Mouse (Mus musculus) CH12.LX (cell line): Measurements from ENCODE around the gene Espn. TPM values are rescaled to one million over a fixed set of nuclear protein-coding genes. Genes with fewer than 3 reads are reported as not detected.

Experiments
- DNase-seq: peaks from one replicate; pipeline ENCODE4 v3.0.0-alpha.2; 2013; ENCODE audit errors: extremely low read depth
- H3K27ac ChIP-seq: 2 replicates; pipeline ENCODE4 v1.5.1; 2012; ENCODE audit warnings: low read depth, mild to moderate bottlenecking, control low read depth, moderate library complexity; ENCODE audit not compliant: insufficient read depth
- H3K27me3 ChIP-seq: replicated peaks from 2 replicates; pipeline ENCODE3; 2012; ENCODE audit warnings: inconsistent platforms
- H3K36me3 ChIP-seq, 2 experiments: replicated peaks in 1 of 2; 2 replicates each; pipeline versions ENCODE3 to v1.6.1; 2012; ENCODE audit warnings: inconsistent platforms in 1 of 2, low read length in 1 of 2, mild to moderate bottlenecking in 1 of 2, mixed read lengths in 1 of 2, moderate library complexity in 1 of 2; ENCODE audit not compliant: control insufficient read depth in 1 of 2, insufficient read depth in 1 of 2
- H3K4me1 ChIP-seq, 2 experiments: 2 replicates each; pipeline ENCODE4 v1.6.1; 2012; ENCODE audit warnings: inconsistent platforms in 1 of 2, moderate library complexity in 1 of 2; ENCODE audit not compliant: insufficient read depth in 2 of 2, control insufficient read depth in 1 of 2
- H3K4me2 ChIP-seq: 2 replicates; pipeline ENCODE4 v1.6.1; 2012; ENCODE audit warnings: low read depth, mild to moderate bottlenecking, control low read depth; ENCODE audit not compliant: poor library complexity, insufficient read depth, severe bottlenecking
- H3K4me3 ChIP-seq, 3 experiments: fragments of 150-350 bp in 1 of 3; sonication (generic) in 1 of 3; replicated peaks in 1 of 3; 2 replicates each; pipeline versions ENCODE3 to v1.5.1; 2011 to 2012; ENCODE audit warnings: low read depth in 2 of 3, low read length in 2 of 3, mild to moderate bottlenecking in 2 of 3, moderate library complexity in 2 of 3, control low read depth in 1 of 3, improper control_type of control experiment in 1 of 3, inconsistent platforms in 1 of 3, mixed read lengths in 1 of 3; ENCODE audit not compliant: poor library complexity in 1 of 3
- H3K79me2 ChIP-seq: replicated peaks from 2 replicates; pipeline ENCODE4 v1.6.1; 2012; ENCODE audit warnings: mild to moderate bottlenecking, moderate library complexity; ENCODE audit not compliant: control insufficient read depth, poor library complexity, insufficient read depth, severe bottlenecking; ENCODE audit errors: extremely low read depth
- H3K9ac ChIP-seq: 2 replicates; pipeline ENCODE4 v1.6.1; 2012; ENCODE audit warnings: low read depth, mild to moderate bottlenecking, control low read depth, moderate library complexity; ENCODE audit not compliant: insufficient read depth
- H3K9me3 ChIP-seq: replicated peaks from 2 replicates; pipeline ENCODE3; 2012; ENCODE audit warnings: low read length, inconsistent platforms, mixed read lengths
- CHD1 ChIP-seq: IDR thresholded peaks from 2 replicates; pipeline ENCODE4 v1.6.1; 2012; ENCODE audit warnings: low read depth, low read length, improper control_type of control experiment, inconsistent platforms
- CHD2 ChIP-seq: IDR thresholded peaks from 2 replicates; pipeline ENCODE4 v1.6.1; 2011; ENCODE audit warnings: low read length, improper control_type of control experiment
- CTCF ChIP-seq, 2 experiments: IDR thresholded peaks in 1 of 2; conservative IDR thresholded peaks in 1 of 2; 2 replicates each; pipeline ENCODE4 v1.5.1; 2011 to 2012; ENCODE audit warnings: low read depth in 2 of 2, low read length in 2 of 2, improper control_type of control experiment in 1 of 2, inconsistent platforms in 1 of 2, mild to moderate bottlenecking in 1 of 2, moderate library complexity in 1 of 2
- ETS1 ChIP-seq: conservative IDR thresholded peaks from 2 replicates; pipeline ENCODE4 v1.6.1; 2012; ENCODE audit warnings: low read depth, mild to moderate bottlenecking, inconsistent platforms, low read length, improper control_type of control experiment, moderate library complexity
- GABPA ChIP-seq: IDR thresholded peaks from 2 replicates; pipeline ENCODE4 v1.6.1; 2012; ENCODE audit warnings: low read depth, low read length, improper control_type of control experiment, inconsistent platforms; ENCODE audit not compliant: insufficient replicate concordance
- HCFC1 ChIP-seq: IDR thresholded peaks from 2 replicates; pipeline ENCODE4 v1.6.1; 2012; ENCODE audit warnings: low read depth, mild to moderate bottlenecking, inconsistent platforms, low read length, improper control_type of control experiment
- IRF4 ChIP-seq: IDR thresholded peaks from 2 replicates; pipeline ENCODE4 v1.6.1; 2014; ENCODE audit warnings: low read depth, mild to moderate bottlenecking, inconsistent platforms, low read length, improper control_type of control experiment
- JUN ChIP-seq: IDR thresholded peaks from 2 replicates; pipeline ENCODE4 v1.6.1; 2011; ENCODE audit warnings: low read depth, mild to moderate bottlenecking, low read length, improper control_type of control experiment, moderate library complexity; ENCODE audit not compliant: insufficient read depth
- JUND ChIP-seq: conservative IDR thresholded peaks from 2 replicates; pipeline ENCODE4 v1.6.1; 2011; ENCODE audit warnings: low read depth, low read length, improper control_type of control experiment
- MAX ChIP-seq: IDR thresholded peaks from 2 replicates; pipeline ENCODE4 v1.6.1; 2011; ENCODE audit warnings: low read length, improper control_type of control experiment
- MEF2A ChIP-seq: IDR thresholded peaks from 2 replicates; pipeline ENCODE4 v1.6.1; 2014; ENCODE audit warnings: low read depth, mild to moderate bottlenecking, inconsistent platforms, low read length, improper control_type of control experiment, borderline replicate concordance
- MXI1 ChIP-seq: IDR thresholded peaks from 2 replicates; pipeline ENCODE4 v1.6.1; 2011; ENCODE audit warnings: mild to moderate bottlenecking, low read depth, low read length, improper control_type of control experiment
- MYC ChIP-seq: IDR thresholded peaks from 2 replicates; pipeline ENCODE4 v1.6.1; 2011; ENCODE audit warnings: low read depth, mild to moderate bottlenecking, improper control_type of control experiment, low read length
- NELFE ChIP-seq: IDR thresholded peaks from 2 replicates; pipeline ENCODE4 v1.6.1; 2011; ENCODE audit warnings: low read depth, low read length, improper control_type of control experiment
- TBP ChIP-seq: conservative IDR thresholded peaks from 2 replicates; pipeline ENCODE4 v1.6.1; 2011; ENCODE audit warnings: low read depth, low read length, improper control_type of control experiment
- USF1 ChIP-seq: IDR thresholded peaks from 2 replicates; pipeline ENCODE4 v1.6.1; 2014; ENCODE audit warnings: low read depth, mild to moderate bottlenecking, inconsistent platforms, low read length, improper control_type of control experiment
- USF2 ChIP-seq: conservative IDR thresholded peaks from 2 replicates; pipeline ENCODE4 v1.6.1; 2011; ENCODE audit warnings: low read depth, low read length, improper control_type of control experiment
- ZC3H11A ChIP-seq: IDR thresholded peaks from 2 replicates; pipeline ENCODE4 v1.6.1; 2012; ENCODE audit warnings: low read depth, mild to moderate bottlenecking, inconsistent platforms, low read length, improper control_type of control experiment
- ZKSCAN1 ChIP-seq: IDR thresholded peaks from 2 replicates; pipeline ENCODE4 v1.6.1; 2012; ENCODE audit warnings: low read depth, inconsistent platforms, low read length, improper control_type of control experiment, borderline replicate concordance
- ZMIZ1 ChIP-seq: IDR thresholded peaks from 2 replicates; pipeline ENCODE4 v1.6.1; 2012; ENCODE audit warnings: low read depth, mild to moderate bottlenecking, inconsistent platforms, low read length, improper control_type of control experiment
- ZNF384 ChIP-seq: IDR thresholded peaks from 2 replicates; pipeline ENCODE4 v1.6.1; 2012; ENCODE audit warnings: low read depth, low read length, improper control_type of control experiment, inconsistent platforms
- dilution Hi-C: fragments of 300-500 bp; cut with MboI; formaldehyde crosslinking; loops from 2 replicates; pipeline ENCODE4 v1.14.3; 2020; ENCODE audit warnings: low sequenced_read_pairs; ENCODE audit not compliant: extremely low pct_unique_long_range_greater_than_20kb, extremely low pct_ligation_motif_present
- in situ Hi-C: fragments of 300-500 bp; cut with MboI; formaldehyde crosslinking; loops from 3 replicates; pipeline ENCODE4 v1.14.3; 2019; ENCODE audit warnings: low sequenced_read_pairs, low pct_ligation_motif_present, low pct_unique_long_range_greater_than_20kb, mixed read lengths
- polyA plus RNA-seq: library from polyadenylated mRNA; unstranded; fragments of >175 nt; gene quantifications from 2 replicates; pipeline ENCODE4 v1.2.1, GENCODE M21; 2012; ENCODE audit warnings: low read depth; ENCODE audit not compliant: insufficient read length
- total RNA-seq, 2 experiments: library from RNA; depleted of rRNA; stranded (reverse); fragments of 300-350 nt in 1 of 2; fragments of >200 nt in 1 of 2; gene quantifications; 2 replicates each; pipeline ENCODE4 v1.2.3; 2012 to 2014

The Espn gene
- total and polyA plus RNA-seq, 3 experiments, result 0.25 TPM; not detected in 2

- H3K4me1 ChIP-seq, result peaks cover 11 to 13% of the 10 kb centered on the region in 2 experiments
Observed at GRCm38 (mm10) chr4:152151451-152151965, 663 bp downstream of the Espn start.

GRCm38 (mm10) chr4:152150546-152150945 lies 1.6 kb downstream of the Espn start:
- dilution Hi-C loops, result no loop called here
- no peak for DNase-seq
- no peak overlapping the region for H3K4me3 ChIP-seq

More at GRCm38 (mm10) chr4:152151451-152151965, 663 bp downstream of the Espn start:
- Histone ChIP-seq H3K9me3 (peaks cover 6% of the 10 kb centered on the region), H3K27me3 (peaks cover 79% of the 10 kb centered on the region), H3K4me2 (no peak overlapping the region), H3K9ac (no peak overlapping the region), H3K36me3 (no peaks in the 10 kb centered on the region), H3K79me2 (no peaks in the 10 kb centered on the region), H3K4me3 (no peak overlapping the region), H3K27ac (no peak overlapping the region)
- TF ChIP-seq MXI1 (no peak), CHD2 (no peak), MAX (no peak), CHD1 (no peak), MEF2A (no peak), USF2 (no peak), TBP (no peak), JUN (no peak), GABPA (no peak), ZC3H11A (no peak), IRF4 (no peak), JUND (no peak), ZNF384 (no peak), MYC (no peak), HCFC1 (no peak)
- in situ Hi-C loops, result no loop called here
- dilution Hi-C loops, result no loop called here
- no peak for DNase-seq

More at GRCm38 (mm10) chr4:152150546-152150945, 1.6 kb downstream of the Espn start:
- no peak overlapping the region for H3K4me2 ChIP-seq
- no peak overlapping the region for H3K27ac ChIP-seq
- no peaks in the 10 kb centered on the region for H3K79me2 ChIP-seq
- TF ChIP-seq JUN, result no peak
- TF ChIP-seq NELFE, result no peak
- no peak for TF ChIP-seq GABPA
- no peak for TF ChIP-seq ZKSCAN1
- TF ChIP-seq JUND, result no peak
- TF ChIP-seq TBP, result no peak
- TF ChIP-seq CTCF (conservative IDR thresholded peaks at IDR 0.05 in 1 of 2, IDR thresholded peaks at IDR 0.05 in 1 of 2; ENCODE audit: low read depth in 2 of 2, low read length in 2 of 2), result no peak
- TF ChIP-seq ETS1, result no peak
- TF ChIP-seq MEF2A, result no peak
- no peak for TF ChIP-seq ZMIZ1
- no peak for TF ChIP-seq USF1
- TF ChIP-seq USF2, result no peak
- in situ Hi-C loops, result no loop called here
- peaks cover 6% of the 10 kb centered on the region for H3K9me3 ChIP-seq
- H3K36me3 ChIP-seq, result no peaks in the 10 kb centered on the region
- H3K4me1 ChIP-seq, result peaks cover 11 to 13% of the 10 kb centered on the region in 2 experiments
- peaks cover 85% of the 10 kb centered on the region for H3K27me3 ChIP-seq
- H3K9ac ChIP-seq, result no peak overlapping the region
